Mouse (Mus musculus): ENCODE results near the gene Lrrc71. TPM values are rescaled to one million over a fixed set of nuclear protein-coding genes. Genes with fewer than 3 reads are reported as not detected.

Gene Lrrc71
- polyA plus RNA-seq, 1 experiment from 2014 or later: 0.43 TPM

- Histone ChIP-seq H3K4me2 (no peak overlapping the region), H3K36me3 (ENCODE audit: control insufficient read depth, insufficient read depth, low read length) (peaks cover 29% of the 10 kb centered on the region), H3K4me3 (ENCODE audit: low read depth, low read length) (no peak overlapping the region), H3K27ac (ENCODE audit: low read depth, low read length) (no peak overlapping the region), H3K9ac (ENCODE audit: low read depth, low read length) (no peak overlapping the region), H3K27me3 (ENCODE audit: control insufficient read depth, insufficient read depth, low read length) (no peaks in the 10 kb centered on the region), H3K9me3 (replicated peaks; ENCODE audit: control insufficient read depth, low read length) (no peaks in the 10 kb centered on the region), H3K4me1 (ENCODE audit: control insufficient read depth, insufficient read depth, low read length) (no peaks in the 10 kb centered on the region)
- ATAC-seq (replicated peaks; ENCODE audit: insufficient number of reproducible peaks, low FRiP score, low TSS enrichment): no peak
- WGBS (ENCODE audit: insufficient replicate concordance): 93% methylated on average over 16 of the region's 16 CpGs
Measured at GRCm38 (mm10) chr3:87725396-87726160, 22.8 kb downstream of the Lrrc71 start.

- Histone ChIP-seq H3K9ac (ENCODE audit: low read depth, low read length) (no peak overlapping the region), H3K27me3 (ENCODE audit: control insufficient read depth, insufficient read depth, low read length) (no peaks in the 10 kb centered on the region), H3K4me2 (no peak overlapping the region), H3K36me3 (ENCODE audit: control insufficient read depth, insufficient read depth, low read length) (peaks cover 27% of the 10 kb centered on the region), H3K9me3 (replicated peaks; ENCODE audit: control insufficient read depth, low read length) (no peaks in the 10 kb centered on the region), H3K4me3 (ENCODE audit: low read depth, low read length) (no peak overlapping the region), H3K27ac (ENCODE audit: low read depth, low read length) (no peak overlapping the region), H3K4me1 (ENCODE audit: control insufficient read depth, insufficient read depth, low read length) (no peaks in the 10 kb centered on the region)
- WGBS (ENCODE audit: insufficient replicate concordance): 66% methylated on average over 6 of the region's 6 CpGs
- no peak for ATAC-seq (replicated peaks; ENCODE audit: insufficient number of reproducible peaks, low FRiP score, low TSS enrichment)
Measured at GRCm38 (mm10) chr3:87724556-87724955, 23.9 kb downstream of the Lrrc71 start.

- ATAC-seq (replicated peaks; ENCODE audit: insufficient number of reproducible peaks, low FRiP score, low TSS enrichment): no peak
- WGBS (ENCODE audit: insufficient replicate concordance): 74% methylated on average over 2 of the region's 2 CpGs
- Histone ChIP-seq H3K36me3 (ENCODE audit: control insufficient read depth, insufficient read depth, low read length) (peaks cover 19% of the 10 kb centered on the region), H3K27me3 (ENCODE audit: control insufficient read depth, insufficient read depth, low read length) (no peaks in the 10 kb centered on the region), H3K9me3 (replicated peaks; ENCODE audit: control insufficient read depth, low read length) (no peaks in the 10 kb centered on the region), H3K9ac (ENCODE audit: low read depth, low read length) (no peak overlapping the region), H3K4me2 (no peak overlapping the region), H3K4me3 (ENCODE audit: low read depth, low read length) (no peak overlapping the region), H3K4me1 (ENCODE audit: control insufficient read depth, insufficient read depth, low read length) (no peaks in the 10 kb centered on the region), H3K27ac (ENCODE audit: low read depth, low read length) (no peak overlapping the region)
Measured at GRCm38 (mm10) chr3:87718525-87718924, 29.9 kb downstream of the Lrrc71 start.

Other genes with a start within 250 kb of the Lrrc71 start
- gene Etv3, start 223.2 kb downstream of the Lrrc71 start, polyA plus RNA-seq (2014; fragmentation: Nextera tagmentation; extraction: Ambion mirVana): 7.7 and 9.0 TPM in 2 replicates
- gene Arhgef11, start 131.1 kb downstream of the Lrrc71 start, polyA plus RNA-seq (2014; fragmentation: Nextera tagmentation; extraction: Ambion mirVana): 8.6 and 11.0 TPM in 2 replicates
- 0.30 and 0.51 TPM in 2 replicates for gene Ntrk1, start 46.5 kb upstream of the Lrrc71 start, polyA plus RNA-seq (2014; fragmentation: Nextera tagmentation; extraction: Ambion mirVana)
- gene Insrr, start 48.3 kb upstream of the Lrrc71 start, polyA plus RNA-seq (2014; fragmentation: Nextera tagmentation; extraction: Ambion mirVana): 0.03 and 0.23 TPM in 2 replicates
- 12.1 and 13.5 TPM in 2 replicates for gene Pear1, start 75.7 kb upstream of the Lrrc71 start, polyA plus RNA-seq (2014; fragmentation: Nextera tagmentation; extraction: Ambion mirVana)
- 0.17 TPM in 1 of 2 replicates, not detected in the other for gene Sh2d2a, start 98.1 kb upstream of the Lrrc71 start, polyA plus RNA-seq (2014; fragmentation: Nextera tagmentation; extraction: Ambion mirVana)
- gene Prcc, start 137.0 kb upstream of the Lrrc71 start, polyA plus RNA-seq (2014; fragmentation: Nextera tagmentation; extraction: Ambion mirVana): 14.1 and 14.5 TPM in 2 replicates
- 172 and 179 TPM in 2 replicates for gene Hdgf, start 157.7 kb upstream of the Lrrc71 start, polyA plus RNA-seq (2014; fragmentation: Nextera tagmentation; extraction: Ambion mirVana)
- gene Mrpl24, start 170.9 kb upstream of the Lrrc71 start, polyA plus RNA-seq (2014; fragmentation: Nextera tagmentation; extraction: Ambion mirVana): 67.3 and 68.2 TPM in 2 replicates
- 25.0 and 30.2 TPM in 2 replicates for gene Isg20l2, start 181.7 kb upstream of the Lrrc71 start, polyA plus RNA-seq (2014; fragmentation: Nextera tagmentation; extraction: Ambion mirVana)
- 14.3 and 14.9 TPM in 2 replicates for gene Rrnad1, start 182.1 kb upstream of the Lrrc71 start, polyA plus RNA-seq (2014; fragmentation: Nextera tagmentation; extraction: Ambion mirVana)
- 24.1 and 25.1 TPM in 2 replicates for gene Crabp2, start 200.0 kb upstream of the Lrrc71 start, polyA plus RNA-seq (2014; fragmentation: Nextera tagmentation; extraction: Ambion mirVana)
- gene Nes, start 222.5 kb upstream of the Lrrc71 start, polyA plus RNA-seq (2014; fragmentation: Nextera tagmentation; extraction: Ambion mirVana): 11.1 and 15.1 TPM in 2 replicates